Mouse (Mus musculus) right cerebral cortex, adult 18-20 months (tissue): ENCODE results near the gene Mcemp1.

Source experiments
- DNase-seq: peaks from one replicate; pipeline ENCODE4 v3.0.0; 2022; ENCODE audit warnings: mixed read lengths

Mcemp1 gene

GRCm38 (mm10) chr8:3665507-3665906, at the start of gene Mcemp1:
Mcemp1 (plus strand) TSS chr8:3665754.
- no peak for DNase-seq

GRCm38 (mm10) chr8:3621199-3621970, 44.2 kb upstream of the Mcemp1 start, which contains the start of the genes Xab2 and Pet100:
Xab2 (minus strand) TSS chr8:3621316.
Pet100 (plus strand) TSS chr8:3621548.
- peak; percentile 99 for DNase-seq

- no peak for DNase-seq
Measured at GRCm38 (mm10) chr8:3622119-3622518, 43.4 kb upstream of the Mcemp1 start.

- no peak for DNase-seq
Measured at GRCm38 (mm10) chr8:3625445-3625844, 40.1 kb upstream of the Mcemp1 start, which contains the start of gene Pcp2. Pcp2 (minus strand) TSS chr8:3625545.

- DNase-seq: no peak
Measured at GRCm38 (mm10) chr8:3626971-3627370, 38.6 kb upstream of the Mcemp1 start.

GRCm38 (mm10) chr8:3628014-3628413, 37.5 kb upstream of the Mcemp1 start:
- DNase-seq: peak; percentile 40

- peak; percentile 82 for DNase-seq
Measured at GRCm38 (mm10) chr8:3630647-3631477, 34.7 kb upstream of the Mcemp1 start, which contains the start of gene Stxbp2. Stxbp2 (plus strand) TSS chr8:3630955.

- no peak for DNase-seq
Measured at GRCm38 (mm10) chr8:3631478-3631875, 34.1 kb upstream of the Mcemp1 start.

- no peak for DNase-seq
Measured at GRCm38 (mm10) chr8:3645804-3646203, 19.8 kb upstream of the Mcemp1 start.

- DNase-seq: no peak
Measured at GRCm38 (mm10) chr8:3646824-3647531, 18.6 kb upstream of the Mcemp1 start.

GRCm38 (mm10) chr8:3647561-3647960, 18.0 kb upstream of the Mcemp1 start:
- no peak for DNase-seq

- no peak for DNase-seq
Measured at GRCm38 (mm10) chr8:3648268-3648667, 17.3 kb upstream of the Mcemp1 start.

- no peak for DNase-seq
Measured at GRCm38 (mm10) chr8:3648990-3649389, 16.6 kb upstream of the Mcemp1 start.

GRCm38 (mm10) chr8:3652845-3653244, 12.7 kb upstream of the Mcemp1 start:
- no peak for DNase-seq

- no peak for DNase-seq
Measured at GRCm38 (mm10) chr8:3654726-3655508, 10.6 kb upstream of the Mcemp1 start.

GRCm38 (mm10) chr8:3655526-3655925, 10.0 kb upstream of the Mcemp1 start, which contains the start of gene Retn:
Retn (plus strand) TSS chr8:3655770.
- DNase-seq: no peak

GRCm38 (mm10) chr8:3656725-3657381, 8.7 kb upstream of the Mcemp1 start:
- peak; percentile 54 for DNase-seq

- DNase-seq: no peak
Measured at GRCm38 (mm10) chr8:3660889-3661288, 4.7 kb upstream of the Mcemp1 start.

- DNase-seq: no peak
Measured at GRCm38 (mm10) chr8:3664405-3664804, 1.1 kb upstream of the Mcemp1 start.

- DNase-seq: no peak
Measured at GRCm38 (mm10) chr8:3670388-3670787, 4.8 kb downstream of the Mcemp1 start.

- DNase-seq: peak; percentile 88
Measured at GRCm38 (mm10) chr8:3671980-3672491, 6.5 kb downstream of the Mcemp1 start, which contains the start of gene Fcor. Fcor (minus strand) TSS chr8:3672362.
